Mouse (Mus musculus) inflammation-experienced regulatory T-cells (primary cell): ENCODE data around the gene Aldh1a7. TPM values are rescaled to one million over a fixed set of nuclear protein-coding genes. Genes with fewer than 3 reads are reported as not detected.

Experiments
- polyA plus RNA-seq, 2 experiments: library from polyadenylated mRNA; unstranded; fragments of 100-300 nt; shearing (Covaris generic); gene quantifications; one replicate each; pipeline ENCODE4 v1.2.1; 2017

Aldh1a7 gene
- not detected for polyA plus RNA-seq

GRCm38 (mm10) chr19:20727381-20727780 lies at the start of gene Aldh1a7:
TSS of gene Aldh1a7 (minus strand) at chr19:20727562.

Other genes with a start within 250 kb of the Aldh1a7 start
- 1 to 10 TPM in 1 of 2 experiments, under 1 TPM in 1; 0.43 to 2.7 TPM for gene Aldh1a1, start 234.8 kb downstream of the Aldh1a7 start, polyA plus RNA-seq
- gene Tmc1, start 226.6 kb upstream of the Aldh1a7 start, polyA plus RNA-seq: 1 to 10 TPM in 1 of 2 experiments, under 1 TPM in 1; 0.24 to 1.6 TPM